Mouse (Mus musculus) left cerebral cortex, adult 18-20 months (tissue): ENCODE results near the gene Hmx1. TPM values are rescaled to one million over a fixed set of nuclear protein-coding genes. Genes with fewer than 3 reads are reported as not detected.
A peak's percentile ranks its signal among the peaks of the same experiment; 100 is the strongest.

Experiments used
- DNase-seq, 2 experiments: peaks; one replicate each; pipeline ENCODE4 v3.0.0; 2021 to 2022; ENCODE audit warnings: low spot score in 2 of 2, mixed read lengths in 1 of 2
- total RNA-seq, 2 experiments: library from RNA; stranded (reverse); gene quantifications; 2 replicates each; pipeline ENCODE4 v1.2.3; 2021

Hmx1 gene
- total RNA-seq, 2 experiments from 2014 or later: not detected

DNA sequence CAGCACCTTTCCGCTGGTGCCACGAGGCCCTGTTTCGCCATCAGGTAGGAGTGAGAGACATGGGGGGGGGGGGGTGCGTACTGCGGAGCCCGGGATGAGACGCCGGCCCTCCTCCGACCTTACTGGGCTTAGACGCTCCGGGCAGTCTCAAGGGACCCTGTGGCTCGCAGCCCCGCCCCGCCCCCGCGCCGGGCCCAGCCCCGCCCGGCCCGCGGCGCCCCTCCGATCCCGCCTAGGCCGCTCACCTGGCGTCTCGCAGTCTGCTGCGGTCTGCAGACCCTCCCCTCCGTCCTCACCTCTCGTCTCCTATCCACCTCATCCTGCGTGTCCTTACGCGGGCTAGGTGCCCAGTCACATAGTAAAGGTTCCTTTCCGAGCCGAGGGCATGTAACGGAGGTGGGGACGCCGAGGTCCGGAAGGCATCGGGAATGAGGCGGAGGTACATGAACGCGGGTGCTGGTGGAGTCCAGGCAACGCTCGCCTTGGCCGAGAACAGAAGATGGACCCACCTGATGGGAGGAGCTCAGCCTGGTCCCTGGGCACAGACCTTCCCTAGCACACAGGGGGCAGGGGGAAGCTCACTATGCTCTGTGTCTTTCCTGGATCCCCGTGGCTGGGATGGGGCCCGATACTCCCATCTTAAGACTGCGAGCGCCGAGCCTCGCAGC, 8.9 kb downstream of the Hmx1 start:
- DNase-seq: no peak

DNA sequence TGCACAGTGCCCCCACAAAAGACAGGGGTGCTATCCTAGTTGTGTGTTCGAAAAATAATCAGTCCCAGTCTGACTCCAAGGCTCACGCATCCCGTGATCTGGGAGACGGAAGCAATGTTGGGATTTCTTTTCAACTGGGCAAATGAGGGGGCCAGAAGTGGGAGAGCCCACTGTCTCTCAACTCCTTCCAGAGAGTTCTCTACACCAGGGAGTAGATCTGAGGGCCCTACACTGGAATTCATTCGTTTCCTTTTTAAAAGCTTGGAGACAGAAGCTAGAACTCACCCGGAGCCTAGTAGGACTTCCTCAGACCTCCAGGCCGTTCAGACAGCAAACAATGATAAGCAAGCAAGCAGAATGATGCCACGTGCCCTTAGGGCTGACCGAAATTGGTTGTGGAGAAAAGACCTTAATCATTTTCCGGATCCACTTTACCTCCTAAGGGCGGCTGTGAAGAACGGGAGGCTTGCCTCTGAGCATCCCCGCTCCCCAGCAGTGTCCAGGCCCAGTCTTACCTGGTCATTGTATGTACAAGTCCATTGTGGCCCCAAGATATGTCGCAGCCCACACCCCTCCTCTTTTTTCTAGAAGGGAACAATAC, 9.5 kb downstream of the Hmx1 start:
- no peak for DNase-seq

DNA sequence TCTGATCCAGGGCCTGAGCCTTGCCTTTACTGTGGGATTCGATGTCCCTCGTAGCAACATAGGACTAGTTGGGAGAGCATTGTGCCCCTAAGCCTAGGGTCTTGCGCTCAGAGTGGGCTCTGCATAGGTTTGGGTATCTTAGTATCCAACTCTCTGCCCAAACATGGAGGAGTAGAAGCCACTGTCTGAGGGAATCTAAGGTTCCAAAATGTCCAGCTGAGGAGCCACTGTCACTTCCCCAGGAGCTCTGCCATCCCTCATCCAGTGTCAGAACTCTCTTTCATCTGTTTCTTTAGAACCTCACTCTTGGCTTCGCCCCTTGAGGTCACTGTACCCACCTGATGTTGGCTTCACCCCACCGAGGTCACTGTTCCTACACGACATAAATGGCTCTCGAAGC, 10.2 kb downstream of the Hmx1 start:
- no peak for DNase-seq

DNA sequence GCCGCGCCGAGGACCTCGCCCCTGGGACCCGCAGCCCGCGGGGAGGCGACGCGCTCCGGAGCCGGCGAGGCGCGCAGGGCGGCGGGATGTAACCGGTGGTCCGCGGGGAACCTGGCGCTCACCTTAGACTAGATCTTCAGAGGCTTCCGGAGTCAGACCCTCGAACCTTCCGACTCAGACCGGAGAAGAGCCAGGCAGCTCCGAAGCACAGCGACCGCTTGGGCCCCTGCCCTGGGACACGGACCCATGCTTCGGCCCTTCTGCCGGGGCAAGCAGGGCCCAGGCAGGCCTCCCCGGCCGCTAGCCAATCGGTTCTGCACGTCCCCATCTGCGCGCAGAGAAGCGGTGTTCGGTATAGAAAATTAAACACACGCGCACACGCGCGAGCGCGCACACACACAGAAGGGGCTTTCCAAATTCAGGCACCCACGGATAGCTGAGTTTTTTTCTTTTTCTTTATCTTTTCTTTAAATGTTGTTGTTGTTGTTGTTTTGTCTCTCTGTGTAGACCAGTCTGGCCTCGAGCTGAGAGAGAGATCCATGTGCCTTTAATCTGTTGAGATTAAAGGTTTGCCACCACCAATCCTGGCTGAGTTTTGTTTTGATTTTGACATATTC, 10.9 kb downstream of the Hmx1 start:
- no peak for DNase-seq

DNA sequence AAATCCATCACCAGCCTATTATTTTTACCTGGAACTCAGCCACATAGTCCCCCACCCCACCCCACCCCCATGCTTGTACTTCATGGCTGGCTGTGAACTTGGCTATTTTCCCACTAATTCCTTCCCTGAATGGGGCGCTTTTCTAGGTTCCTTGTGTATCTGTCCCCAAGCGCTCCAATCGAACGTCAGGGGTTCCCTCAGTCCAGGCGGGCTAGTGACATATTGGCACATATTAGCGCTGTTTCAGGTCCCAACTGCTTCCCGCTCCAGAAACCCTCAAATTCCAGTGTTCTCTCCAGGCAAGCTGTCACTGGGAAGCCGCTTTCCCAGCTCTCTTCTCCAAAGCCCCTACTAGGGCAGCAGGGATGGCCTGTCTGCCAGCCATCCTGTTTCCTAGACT, 12.3 kb downstream of the Hmx1 start:
- no peak for DNase-seq

DNA sequence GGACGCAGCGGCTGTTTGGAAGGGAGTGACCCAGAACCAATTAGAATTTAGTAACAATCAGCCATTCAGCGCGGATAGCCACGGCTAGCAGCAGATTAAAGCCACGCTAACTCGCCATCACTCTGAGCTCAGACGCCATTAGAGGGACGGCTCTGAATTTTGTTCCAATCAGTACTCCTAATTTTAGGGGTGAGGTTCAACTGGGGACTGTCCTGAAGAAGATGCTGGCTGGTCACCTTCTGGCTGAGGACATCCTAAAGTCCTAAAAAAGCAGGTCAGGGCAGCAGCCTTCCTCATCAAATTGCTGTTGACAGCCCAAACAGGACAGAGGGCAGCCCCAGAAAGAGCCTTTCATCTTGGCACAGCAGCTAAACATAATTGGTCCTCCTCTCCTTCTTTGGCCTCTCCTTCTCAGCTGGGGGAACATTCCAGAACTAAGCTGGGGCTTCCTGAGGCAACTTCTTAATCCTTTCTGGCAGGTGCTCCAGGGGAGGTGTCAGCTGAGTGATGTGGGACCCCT, 18.6 kb downstream of the Hmx1 start:
- DNase-seq: no peak

DNA sequence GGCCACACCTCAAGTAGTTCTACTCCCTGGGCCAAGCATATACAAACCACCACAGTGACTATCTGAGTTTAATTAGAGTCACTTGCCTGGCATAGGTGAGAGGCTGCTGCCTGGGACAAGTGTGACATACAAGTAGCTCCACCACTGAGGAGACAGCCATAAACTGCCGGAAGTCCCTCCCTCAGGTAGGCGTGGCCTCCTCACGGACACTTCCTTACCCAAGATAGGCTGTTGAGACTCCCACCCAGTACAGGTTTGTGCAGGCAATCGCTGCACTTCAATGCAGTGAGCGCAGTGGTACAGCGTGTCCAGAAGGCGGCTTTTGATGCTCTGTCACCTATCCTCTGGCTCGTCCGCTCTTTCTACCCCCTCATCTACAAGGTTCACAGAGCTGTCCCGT, 22.1 kb downstream of the Hmx1 start:
- DNase-seq: no peak

DNA sequence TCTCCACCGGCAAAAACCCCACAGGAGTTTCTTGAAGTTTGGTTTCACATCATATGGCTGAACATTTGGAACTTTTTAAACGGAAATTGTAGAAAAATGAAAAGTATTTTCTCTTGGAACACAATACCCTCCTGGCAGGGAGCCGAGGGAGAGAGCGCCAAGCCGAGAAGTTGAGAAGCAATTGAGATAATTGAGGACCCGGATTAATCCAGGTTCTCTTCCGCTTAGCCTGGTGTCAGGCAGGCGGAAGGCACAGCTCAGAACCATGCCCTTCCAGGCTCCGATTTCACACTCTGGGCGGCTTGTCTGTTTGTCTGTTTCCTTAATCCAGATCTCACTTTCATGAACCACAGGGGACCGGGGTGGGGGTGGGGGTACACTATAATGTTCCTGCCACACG, 23.9 kb downstream of the Hmx1 start:
- no peak for DNase-seq

DNA sequence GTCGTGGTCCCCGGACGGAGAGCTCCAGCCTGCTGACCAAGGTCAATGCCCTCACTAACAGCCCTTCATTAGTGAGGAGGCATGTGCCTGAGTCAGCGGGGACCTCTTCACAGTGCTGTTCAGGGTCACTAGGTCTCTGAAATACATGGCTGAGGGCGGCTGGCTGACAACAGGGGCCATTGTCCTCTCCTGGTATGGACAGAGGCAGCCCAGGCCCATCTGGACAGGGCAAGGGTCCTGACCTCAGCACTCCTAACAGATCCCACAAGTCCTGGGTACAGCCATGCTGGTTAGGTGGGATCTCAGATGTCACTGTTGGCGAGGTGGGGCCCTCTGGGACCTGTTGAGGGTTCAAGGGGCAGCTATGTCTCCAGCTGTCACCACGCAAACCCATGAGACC, 28.8 kb downstream of the Hmx1 start:
- DNase-seq: no peak

DNA sequence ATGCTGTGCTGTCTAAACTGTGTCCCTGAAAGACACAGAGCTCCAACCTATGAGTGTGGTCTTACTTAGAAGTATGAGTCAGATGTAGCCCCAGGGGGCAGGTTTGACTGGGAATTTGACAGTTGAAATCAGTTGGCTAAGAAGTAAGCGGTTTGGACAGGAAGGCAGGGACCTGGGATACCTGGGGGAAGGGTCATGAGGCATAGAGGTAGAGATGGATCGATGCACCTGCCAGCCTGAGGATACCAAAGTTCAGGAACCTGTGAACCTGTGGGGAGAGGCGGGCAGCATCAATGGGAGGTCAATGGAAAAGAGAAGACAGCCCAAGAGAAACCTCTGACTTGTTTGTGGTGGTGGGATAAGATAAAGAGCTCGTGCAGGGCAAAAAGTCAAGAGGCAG, 32.7 kb downstream of the Hmx1 start:
- no peak for DNase-seq

DNA sequence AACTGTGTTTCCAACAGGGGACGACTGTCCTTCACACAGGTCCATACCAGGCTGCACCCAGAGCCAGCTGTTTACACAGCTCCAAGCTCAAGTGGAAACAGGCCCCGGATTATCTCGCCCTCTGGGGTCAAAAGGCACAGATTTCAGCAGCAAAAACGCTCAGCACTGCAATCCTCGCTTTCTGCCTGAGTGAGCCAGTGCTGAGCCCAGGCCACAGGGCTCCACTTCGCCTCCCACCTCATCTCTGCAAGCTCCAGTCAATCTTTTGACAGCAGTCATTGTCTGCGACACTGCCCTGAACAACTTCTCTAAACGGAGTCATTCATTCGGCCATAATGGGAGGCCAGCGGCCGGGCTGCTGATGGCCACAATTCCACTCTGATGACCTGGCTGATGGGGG, 36.3 kb downstream of the Hmx1 start:
- DNase-seq: no peak

DNA sequence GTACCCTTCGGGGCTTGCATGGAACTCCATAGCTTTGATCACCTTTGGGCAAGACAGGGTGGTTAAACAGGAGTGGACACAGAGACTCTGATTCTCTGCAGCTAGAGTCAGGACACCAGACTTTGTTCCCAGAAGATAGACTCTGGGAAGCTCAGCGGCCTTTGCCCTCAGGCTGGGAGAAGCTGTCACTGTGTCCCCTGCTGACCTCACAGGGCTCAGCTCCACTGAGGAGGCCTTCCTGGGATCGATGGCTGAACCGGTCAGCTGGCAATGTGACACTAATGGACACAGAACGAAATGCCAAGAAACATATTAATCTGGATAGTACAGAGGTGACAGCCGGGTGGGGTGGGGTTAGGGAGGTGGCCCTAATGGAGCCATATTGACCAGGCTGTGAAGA, 39.0 kb downstream of the Hmx1 start:
- DNase-seq: no peak

DNA sequence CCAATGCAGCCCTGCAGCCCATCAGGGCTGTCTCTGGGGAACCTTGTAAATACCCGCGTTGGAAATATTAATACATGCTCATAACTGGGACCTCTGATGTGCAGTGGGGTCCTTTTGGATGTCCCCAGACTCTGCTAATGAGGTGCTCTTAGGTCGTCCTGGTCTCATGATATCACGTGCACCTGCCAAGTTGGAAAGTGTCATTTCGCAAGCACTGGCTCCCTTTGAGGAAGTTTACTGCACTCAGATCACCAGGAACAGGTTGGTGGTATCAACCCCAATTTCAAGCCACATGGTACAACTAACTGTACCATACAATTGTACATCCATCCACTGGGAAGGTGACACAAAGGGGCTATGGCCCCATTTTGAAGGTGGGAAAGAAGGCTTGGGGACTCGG, 39.5 kb downstream of the Hmx1 start:
- DNase-seq: no peak

DNA sequence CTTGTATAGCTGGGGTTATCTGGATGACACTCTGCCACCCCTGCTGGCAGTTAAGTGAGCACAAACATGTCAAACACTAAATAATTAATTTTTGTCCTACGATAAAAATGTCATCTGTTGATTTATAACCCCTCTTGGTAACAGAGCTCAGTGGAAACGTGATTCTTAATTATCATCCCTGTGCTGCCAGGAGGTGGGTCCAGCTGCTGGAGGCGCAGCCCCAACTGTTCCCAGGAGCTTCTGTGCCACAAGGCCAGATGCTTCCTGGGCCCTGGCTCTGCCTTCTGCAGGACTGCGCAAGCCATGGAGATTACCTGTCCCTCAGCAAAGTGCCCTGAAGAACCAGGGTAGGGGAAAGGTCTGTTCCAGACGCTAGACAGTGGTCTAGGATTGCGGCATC, 43.2 kb downstream of the Hmx1 start:
- DNase-seq: no peak

DNA sequence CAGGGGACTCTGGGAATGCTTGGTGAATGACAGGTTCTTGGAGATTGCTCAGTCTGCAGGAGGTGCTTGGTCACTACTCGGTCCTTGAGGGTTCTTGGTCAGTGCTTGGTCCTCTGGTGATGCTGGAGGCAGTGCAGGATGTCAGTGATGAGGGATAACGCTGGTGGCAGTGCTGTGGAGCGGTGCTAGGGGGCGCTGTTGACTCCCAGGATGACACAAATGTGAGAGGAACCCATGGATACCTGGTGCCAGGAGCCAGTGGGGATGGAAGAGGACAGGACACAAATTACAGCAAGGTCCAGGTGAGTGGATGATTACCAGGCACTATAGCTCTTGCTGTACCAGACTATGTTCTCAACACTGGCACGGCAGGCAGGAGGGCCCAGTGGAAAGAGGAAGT, 45.1 kb downstream of the Hmx1 start:
- DNase-seq: no peak

DNA sequence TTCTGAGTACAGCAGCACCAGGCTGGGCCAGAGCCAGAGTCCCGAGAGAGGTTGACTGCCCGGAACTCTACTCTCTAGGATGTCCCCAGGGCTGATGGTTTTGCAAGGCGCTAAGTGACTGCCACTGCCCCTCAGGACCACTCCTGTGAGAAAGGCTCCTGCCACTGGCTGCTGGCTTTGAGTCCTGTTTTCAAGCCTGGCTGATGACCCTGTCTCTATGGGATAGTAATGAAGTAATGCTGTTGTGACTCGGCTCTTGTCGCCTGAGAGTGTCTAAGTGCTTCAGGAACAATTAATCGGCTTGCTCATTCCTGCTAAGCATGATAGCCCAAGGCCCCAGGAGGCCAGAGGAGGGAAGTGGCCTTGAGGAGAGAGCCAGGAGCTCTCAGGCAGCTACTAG, 45.8 kb downstream of the Hmx1 start:
- DNase-seq: no peak

DNA sequence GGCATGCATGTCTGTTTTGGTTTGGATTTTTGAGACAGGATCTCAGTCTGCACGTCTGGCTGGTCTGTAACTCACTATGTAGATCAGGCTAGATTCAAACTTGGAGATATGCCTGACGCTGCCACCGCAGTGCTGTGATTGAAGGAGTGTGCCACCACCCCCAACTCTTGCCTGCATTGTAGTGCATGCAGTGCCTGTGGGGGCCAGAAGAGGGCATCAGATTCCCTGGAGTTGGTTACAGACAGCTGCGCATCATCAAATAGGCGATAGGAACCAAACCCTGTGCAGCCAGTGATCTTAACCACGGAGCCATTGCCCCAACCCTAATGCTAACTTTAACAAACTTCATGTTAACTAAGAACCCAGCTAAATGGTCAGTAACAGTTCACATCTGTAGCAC, 49.9 kb downstream of the Hmx1 start:
- DNase-seq: no peak

DNA sequence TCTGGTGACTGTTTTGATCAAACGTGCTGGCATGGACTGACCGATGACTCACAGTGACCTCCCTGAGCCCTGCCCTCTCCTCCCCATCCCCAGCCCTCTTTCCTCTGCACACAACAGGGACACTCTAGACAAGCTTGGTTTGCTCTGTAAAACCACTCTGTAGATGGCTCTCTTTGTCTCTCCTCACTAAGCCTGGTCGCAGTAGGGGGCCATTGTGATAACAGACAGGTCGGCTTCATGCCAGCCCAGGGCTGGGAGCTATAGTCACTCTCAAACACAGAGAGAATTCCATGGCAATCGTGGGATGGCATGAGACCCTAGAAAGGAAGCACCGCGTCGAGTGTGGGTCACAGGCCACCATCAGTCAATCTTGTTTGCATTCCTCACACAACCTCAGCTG, 51.6 kb downstream of the Hmx1 start:
- no peak for DNase-seq

DNA sequence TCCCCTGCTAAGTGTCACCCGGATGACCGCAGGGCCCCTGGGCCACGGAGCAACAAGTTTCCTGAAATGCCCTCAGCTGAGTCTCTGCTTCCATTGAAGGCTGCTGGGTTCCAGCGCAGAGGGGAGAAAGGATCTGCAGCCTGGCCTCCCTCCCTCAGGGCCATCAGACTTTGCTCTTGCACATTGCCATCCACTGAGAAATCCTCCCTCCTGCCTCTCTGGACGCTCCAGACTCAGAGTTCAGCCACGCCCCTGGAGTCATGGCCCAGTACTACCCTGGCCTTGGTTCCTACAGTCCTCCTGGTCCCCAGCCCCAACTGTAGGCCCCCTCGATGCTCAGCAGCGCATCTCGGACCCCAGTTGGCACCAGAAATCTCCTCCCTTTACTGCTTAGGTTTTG, 52.5 kb downstream of the Hmx1 start:
- DNase-seq: no peak

DNA sequence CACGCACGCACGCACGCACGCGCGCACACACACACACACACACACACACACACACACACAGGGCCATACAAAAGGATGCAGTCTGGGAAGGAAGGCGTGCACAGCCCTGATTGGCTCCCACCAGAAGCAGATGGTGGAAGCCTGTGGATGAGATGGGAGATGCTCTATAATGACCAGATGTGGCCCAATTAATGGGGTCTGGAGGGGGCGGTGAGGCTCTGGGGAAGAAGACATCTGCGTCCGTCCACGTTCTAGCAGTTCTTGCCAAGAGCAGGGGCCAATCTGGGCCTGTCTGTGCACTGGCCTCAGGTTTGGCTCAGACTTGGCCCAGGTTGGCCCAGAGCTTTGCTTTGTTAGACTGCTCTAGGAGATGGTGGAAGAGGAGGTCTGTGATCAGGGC, 55.8 kb downstream of the Hmx1 start:
- DNase-seq: no peak

DNA sequence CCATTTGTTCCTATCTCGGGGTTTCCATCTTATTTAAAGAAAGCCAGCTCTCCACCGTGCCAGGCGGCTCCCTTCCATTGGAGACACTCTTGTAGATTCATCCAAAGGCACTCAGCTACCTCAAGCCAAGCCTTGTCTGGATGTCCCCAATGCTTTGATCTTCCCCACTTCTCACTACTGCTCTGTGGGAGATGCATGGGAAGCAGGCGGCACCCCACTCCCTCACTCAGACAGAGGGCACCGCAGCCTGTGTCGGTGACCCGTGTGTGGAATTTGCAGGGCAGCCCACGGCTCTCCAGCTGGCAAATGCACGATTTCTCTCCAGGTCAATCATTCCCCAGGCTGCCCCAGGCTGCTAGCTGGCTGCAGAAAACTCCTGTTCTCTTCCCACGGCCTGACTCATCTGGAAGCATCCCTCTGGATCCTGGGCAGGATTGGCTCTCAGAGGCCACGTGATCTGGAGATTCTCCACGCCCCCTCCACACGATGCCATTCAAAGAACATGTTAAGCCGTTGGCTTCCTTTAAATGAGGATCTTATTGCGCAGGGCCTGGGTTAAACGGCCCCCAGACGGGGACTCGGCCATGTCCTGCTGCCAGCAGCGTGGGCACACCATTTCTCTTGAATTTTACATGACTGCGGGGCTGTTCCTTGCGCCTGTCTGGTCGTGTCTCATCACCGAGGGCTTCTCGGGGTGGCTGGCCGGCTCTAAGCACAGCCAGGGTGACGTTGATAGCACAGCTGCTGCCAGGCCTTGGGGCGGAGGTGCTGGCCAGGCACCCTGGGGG, 58.9 kb downstream of the Hmx1 start:
- peak; percentile 73 to 83 for DNase-seq
